Mouse (Mus musculus) ES-Bruce4 (cell line): ENCODE measurements at regions not wholly inside any gene's neighbourhood (a gene's known extent, or its start where the extent isn't known, plus 50 kb on each side); places are given as distances from the start of the nearest gene placed in this dataset.

Experiments
- CTCF ChIP-seq: IDR thresholded peaks from one replicate; pipeline ENCODE4 v1.8.1; 2011; ENCODE audit warnings: low read depth, low read length
- EP300 ChIP-seq: IDR thresholded peaks from 2 replicates; pipeline ENCODE4 v1.6.1; 2011; ENCODE audit warnings: low read depth, low read length; ENCODE audit not compliant: insufficient read depth

- TF ChIP-seq CTCF (no peak), EP300 (no peak)
Observed at GRCm38 (mm10) chr11:55919066-55919465, 121.7 kb downstream of the Nmur2 start.
